In the genomic region with DNA sequence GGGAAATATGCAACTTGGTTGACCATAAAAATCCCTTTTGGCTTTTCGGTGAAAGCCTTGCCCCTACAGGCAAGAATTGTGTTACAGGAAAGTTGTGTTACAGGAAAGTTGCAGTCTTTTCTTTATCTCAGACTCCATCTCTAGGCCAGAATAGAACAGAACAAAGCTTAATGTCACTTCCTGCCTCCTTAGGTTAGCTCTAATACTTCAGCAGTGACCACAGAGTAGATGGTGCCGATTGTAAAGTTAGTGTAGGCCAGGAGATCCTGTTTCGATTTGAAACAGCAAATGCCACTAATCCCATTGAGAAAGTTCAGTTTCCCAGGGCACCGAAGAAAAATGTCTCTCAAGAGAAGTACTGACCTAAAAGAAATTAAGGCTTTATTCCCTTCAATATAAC, we compare ENCODE assay signal across 31 mouse cellular contexts.
DNase-seq lines count a peak whose midpoint lies in the region; ATAC-seq and TF ChIP-seq lines count a peak whose summit lies in the region.
"Had no signal": no experiment of that assay in that cellular context is flagged by ENCODE, and none has a peak within 500 bp of the region (broad histone marks: within the 10 kb centered on the region; RNA-seq: fewer than 3 reads in every experiment).

No protein-coding gene starts in this region.

- no peaks in the 10 kb centered on the region for H3K27me3 ChIP-seq in kidney, adult 2 months (replicated peaks; ENCODE audit: control insufficient read depth, insufficient read depth, low read length)
- H3K27me3 ChIP-seq: CH12.LX; embryonic facial prominence, embryonic 12.5 days; forebrain, embryonic 15.5 days; hindbrain, embryonic 12.5 days; kidney, embryonic 15.5 days; limb, embryonic 12.5 days; lung, embryonic 15.5 days had no signal

- peak; percentile 11 for DNase-seq in kidney, adult 2 months
- no peak for DNase-seq in kidney, postnatal 14 days
- no peak for DNase-seq in spleen, postnatal 4 days (ENCODE audit: low spot score in 2 of 2)
- DNase-seq in liver, result no peak
- DNase-seq in cerebellum, adult 9-10 months, result no peak
- DNase-seq: adrenal gland, adult 8-10 months; cerebellum, adult 2 months; cerebellum, postnatal 25 days; embryo, embryonic 11 days; gastrocnemius, adult 2 months; gastrocnemius, postnatal 36 days; kidney, adult 11 months; kidney, postnatal 4 days; layer of hippocampus, postnatal 36 days; lung, postnatal 4 days; midbrain, embryonic 14.5 days; right cerebral cortex, postnatal 25 days; thymus, adult 18-20 months; thymus, postnatal 36 days had no signal

- H3K4me3 ChIP-seq in kidney, adult 2 months (ENCODE audit: insufficient read depth, low read depth, low read length), result no peak overlapping the region
- H3K4me3 ChIP-seq: embryonic facial prominence, embryonic 12.5 days; forebrain, embryonic 10.5 days; forebrain, embryonic 15.5 days; gastrocnemius, adult 2 months; hindbrain, embryonic 12.5 days; kidney, embryonic 15.5 days; limb, embryonic 12.5 days; lung, embryonic 15.5 days had no signal

- ATAC-seq in common myeloid progenitor, adult 5-6 weeks (replicated peaks; ENCODE audit: low read depth, poor library complexity, severe bottlenecking), result peak; percentile 85
- peak; percentile 90 for ATAC-seq in inflammation-experienced regulatory T-cells, adult 6 months
- ATAC-seq: forebrain, embryonic 15.5 days; hindbrain, postnatal 0 days had no signal

- no peak for TF ChIP-seq POLR2A in kidney, adult 2 months (IDR thresholded peaks at IDR 0.05; ENCODE audit: low read depth, low read length)

- no peaks in the 10 kb centered on the region for H3K36me3 ChIP-seq in kidney, adult 2 months (ENCODE audit: control insufficient read depth, insufficient read depth, low read length)
- H3K36me3 ChIP-seq: embryonic facial prominence, embryonic 12.5 days; forebrain, embryonic 10.5 days; forebrain, embryonic 15.5 days; hindbrain, embryonic 12.5 days; kidney, embryonic 15.5 days; limb, embryonic 12.5 days; lung, embryonic 15.5 days had no signal

- 72% methylated on average over 4 of the region's 4 CpGs for WGBS in kidney, adult 2 months

- no peak overlapping the region for H3K27ac ChIP-seq in kidney, adult 2 months (ENCODE audit: insufficient read depth, low read depth, low read length)
- H3K27ac ChIP-seq: embryonic facial prominence, embryonic 12.5 days; forebrain, embryonic 10.5 days; forebrain, embryonic 15.5 days; gastrocnemius, adult 2 months; hindbrain, embryonic 12.5 days; hindbrain, postnatal 0 days; kidney, embryonic 15.5 days; limb, embryonic 12.5 days; lung, embryonic 15.5 days; stomach, postnatal 0 days had no signal

- TF ChIP-seq CTCF in kidney, adult 2 months (conservative IDR thresholded peaks at IDR 0.05; ENCODE audit: insufficient read depth, insufficient read length, low read depth, low read length), result no peak

- no peaks in the 10 kb centered on the region for H3K4me1 ChIP-seq in kidney, adult 2 months (ENCODE audit: control insufficient read depth, insufficient read depth, low read length)
- H3K4me1 ChIP-seq: embryonic facial prominence, embryonic 12.5 days; forebrain, embryonic 10.5 days; forebrain, embryonic 15.5 days; hindbrain, embryonic 12.5 days; kidney, embryonic 15.5 days; limb, embryonic 12.5 days; lung, embryonic 15.5 days had no signal
